ENCODE assay signal across 12 mouse cellular contexts in genomic region chr13:45006483-45006882, GRCm38 (mm10). TPM values are rescaled to one million over a fixed set of nuclear protein-coding genes. Genes with fewer than 3 reads are reported as not detected.
DNase-seq lines count a peak whose midpoint lies in the region; ATAC-seq and TF ChIP-seq lines count a peak whose summit lies in the region.
"Had no signal": no experiment of that assay in that cellular context is flagged by ENCODE, and none has a peak within 500 bp of the region (broad histone marks: within the 10 kb centered on the region; RNA-seq: fewer than 3 reads in every experiment).

No protein-coding gene starts in this region.

- ATAC-seq in heart, postnatal 0 days (ENCODE audit: insufficient read depth, low read depth): no peak
- ATAC-seq in common myeloid progenitor, adult 5-6 weeks (replicated peaks; ENCODE audit: low read depth, poor library complexity, severe bottlenecking): peak; percentile 48

- no peaks in the 10 kb centered on the region for H3K4me1 ChIP-seq in heart, postnatal 0 days (ENCODE audit: control insufficient read depth, insufficient read depth)
- H3K4me1 ChIP-seq in spleen, adult 2 months (ENCODE audit: control insufficient read depth, insufficient read depth, insufficient read length): peaks cover 5% of the 10 kb centered on the region; the same call in 1 of the 2 replicates

- H3K4me2 ChIP-seq in heart, postnatal 0 days (ENCODE audit: low read depth, low read length): no peak overlapping the region
- H3K4me2 ChIP-seq: hindbrain, embryonic 12.5 days; limb, embryonic 13.5 days; neural tube, embryonic 13.5 days had no signal

- no peak overlapping the region for H3K9ac ChIP-seq in heart, postnatal 0 days (replicated peaks; ENCODE audit: low read depth, low read length)
- H3K9ac ChIP-seq: hindbrain, embryonic 12.5 days; limb, embryonic 13.5 days; neural tube, embryonic 13.5 days had no signal

- no peak for TF ChIP-seq EP300 in heart, postnatal 0 days (IDR thresholded peaks at IDR 0.05; ENCODE audit: low read depth)

- H3K36me3 ChIP-seq in heart, postnatal 0 days (replicated peaks; ENCODE audit: control insufficient read depth, insufficient read depth, low read length): no peaks in the 10 kb centered on the region
- no peaks in the 10 kb centered on the region for H3K36me3 ChIP-seq in spleen, adult 2 months (ENCODE audit: control insufficient read depth, insufficient read depth, low read length)
- H3K36me3 ChIP-seq: hindbrain, embryonic 12.5 days; limb, embryonic 13.5 days; neural tube, embryonic 13.5 days had no signal

- no peak overlapping the region for H3K27ac ChIP-seq in heart, postnatal 0 days (ENCODE audit: low read depth)
- no peak overlapping the region for H3K27ac ChIP-seq in spleen, adult 2 months (ENCODE audit: insufficient read depth, low read length)
- H3K27ac ChIP-seq: hindbrain, embryonic 12.5 days; limb, embryonic 13.5 days; neural tube, embryonic 13.5 days had no signal

- no peaks in the 10 kb centered on the region for H3K27me3 ChIP-seq in heart, postnatal 0 days (ENCODE audit: control insufficient read depth, insufficient read depth, low read length)
- H3K27me3 ChIP-seq in spleen, adult 2 months (ENCODE audit: control insufficient read depth, insufficient read depth, low read length): no peaks in the 10 kb centered on the region
- H3K27me3 ChIP-seq: hindbrain, embryonic 12.5 days; limb, embryonic 13.5 days; neural tube, embryonic 13.5 days had no signal

- H3K9me3 ChIP-seq in heart, postnatal 0 days (replicated peaks; ENCODE audit: control insufficient read depth, low read length): no peaks in the 10 kb centered on the region
- H3K9me3 ChIP-seq: hindbrain, embryonic 12.5 days; limb, embryonic 13.5 days; neural tube, embryonic 13.5 days had no signal

- WGBS in heart, postnatal 0 days: 78% methylated on average over 5 of the region's 5 CpGs
- WGBS in spleen, adult 2 months: 62% methylated on average over 5 of the region's 5 CpGs

- peak; percentile 43 for TF ChIP-seq CTCF in heart, postnatal 0 days (IDR thresholded peaks at IDR 0.05; ENCODE audit: low read depth)
- TF ChIP-seq CTCF in spleen, adult 2 months (IDR thresholded peaks at IDR 0.05; ENCODE audit: extremely low read depth, insufficient read depth, insufficient read length, insufficient replicate concordance): peak; percentile 29; the same call in 1 of the 2 replicates

- no peak for TF ChIP-seq POLR2A in spleen, adult 2 months (IDR thresholded peaks at IDR 0.05; ENCODE audit: low read depth, low read length)

- no peak overlapping the region for H3K4me3 ChIP-seq in heart, postnatal 0 days (ENCODE audit: low read depth, low read length)
- H3K4me3 ChIP-seq in spleen, adult 2 months (ENCODE audit: extremely low read depth, insufficient read depth, insufficient read length): no peak overlapping the region
- H3K4me3 ChIP-seq: erythroblast, embryonic 14.5 days; hindbrain, embryonic 12.5 days; limb, embryonic 13.5 days; neural tube, embryonic 13.5 days had no signal

- DNase-seq in heart, postnatal 0 days (ENCODE audit: low spot score): no peak
- DNase-seq in heart, adult 8-10 months (ENCODE audit: low spot score): no peak
- no peak for DNase-seq in spleen, adult 2 months (ENCODE audit: low read depth in 1 of 2, low spot score in 2 of 2)
- DNase-seq in spleen, postnatal 4 days (ENCODE audit: low spot score in 2 of 2): no peak
- DNase-seq in retina, embryonic 14.5 days (ENCODE audit: low spot score): peak; percentile 43
- no peak for DNase-seq in adrenal gland, adult 2 months
- DNase-seq in thymus, postnatal 36 days: no peak

RNA-seq across cellular contexts. Expression of gene Dtnbp1, which starts 4.5 kb away (rescaled TPM):
- 51.1 and 53.7 TPM in 2 replicates for total RNA-seq in heart, postnatal 0 days (2014; rRNA removed; ENCODE audit: low replicate concordance)
- 84.5 and 86.0 TPM in 2 replicates for polyA plus RNA-seq in heart, postnatal 0 days (2015; fragmentation: Nextera tagmentation; extraction: Ambion mirVana)
- 100 to 1,000 TPM; 126 to 144 (median 133) TPM for total RNA-seq in heart, adult 8-10 months (2022)
- polyA plus RNA-seq in spleen, adult 2 months (2012; rRNA removed): 28.3 and 34.8 TPM in 2 replicates
- 91.8 and 109 TPM in 2 replicates for total RNA-seq in common myeloid progenitor, adult 5-6 weeks (2017)
- total RNA-seq in adrenal gland, adult 2 months (2021): 10 to 100 TPM; 58.5 to 61.9 TPM
- 30.2 and 38.1 TPM in 2 replicates for polyA plus RNA-seq in adrenal gland, adult 2 months (2012; rRNA removed)
